Mouse (Mus musculus) ES-Bruce4 (cell line): ENCODE measurements at regions not wholly inside any gene's neighbourhood (a gene's known extent, or its start where the extent isn't known, plus 50 kb on each side); places are given as distances from the start of the nearest gene placed in this dataset.

Experiments
- CTCF ChIP-seq: IDR thresholded peaks from one replicate; pipeline ENCODE4 v1.8.1; 2011; ENCODE audit warnings: low read depth, low read length
- POLR2A ChIP-seq: IDR thresholded peaks from one replicate; pipeline ENCODE4 v1.8.1; 2011; ENCODE audit warnings: low read length; ENCODE audit not compliant: insufficient read depth

DNA sequence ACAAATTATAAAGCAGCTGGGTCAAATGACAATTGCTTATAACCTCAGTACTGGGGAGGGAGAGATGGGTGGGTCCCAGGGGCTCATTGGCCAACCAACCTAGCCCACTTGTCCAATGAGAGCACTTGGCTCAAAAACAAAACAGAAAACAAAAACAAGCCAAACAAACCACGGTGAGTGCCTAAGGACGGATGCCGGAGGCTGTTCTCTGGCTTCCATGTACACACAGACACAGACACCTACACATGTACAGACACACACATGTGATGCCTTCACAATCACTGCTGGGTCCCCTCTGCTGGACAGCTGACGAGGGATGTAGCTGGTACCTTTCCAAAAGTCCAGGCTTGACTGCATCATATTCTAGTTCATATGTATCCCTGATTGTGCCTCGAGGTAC lies 212.0 kb downstream of the Bcl2l11 start:
- TF ChIP-seq POLR2A (no peak), CTCF (no peak)
